Mouse (Mus musculus) kidney, embryonic 14.5 days (tissue): ENCODE measurements at regions not wholly inside any gene's neighbourhood (a gene's known extent, or its start where the extent isn't known, plus 50 kb on each side); places are given as distances from the start of the nearest gene placed in this dataset.

Source experiments
- ATAC-seq: fragments of 200-750 bp; cut with Nextera tagmentation; 2 replicates; pipeline ENCODE4 v1.8.0; 2017; ENCODE audit warnings: moderate number of reproducible peaks, mild to moderate bottlenecking, moderate TSS enrichment, moderate library complexity; ENCODE audit not compliant: low FRiP score, low TSS enrichment
- H3K27ac ChIP-seq: fragments of 300-500 bp; sonication (generic); 2 replicates; pipeline ENCODE4 v1.5.1; 2014; ENCODE audit warnings: low read depth, mild to moderate bottlenecking, low read length, moderate library complexity, mixed read lengths
- H3K27me3 ChIP-seq: fragments of 300-500 bp; sonication (generic); 2 replicates; pipeline ENCODE4 v1.6.1; 2014; ENCODE audit warnings: mild to moderate bottlenecking, low read length; ENCODE audit not compliant: control insufficient read depth, insufficient read depth
- H3K36me3 ChIP-seq: fragments of 300-500 bp; sonication (generic); 2 replicates; pipeline ENCODE4 v1.6.1; 2014; ENCODE audit warnings: low read length, mixed read lengths; ENCODE audit not compliant: control insufficient read depth, insufficient read depth
- H3K4me1 ChIP-seq: fragments of 300-500 bp; sonication (generic); 2 replicates; pipeline ENCODE4 v1.6.1; 2014; ENCODE audit warnings: low read length, mixed read lengths; ENCODE audit not compliant: control insufficient read depth, insufficient read depth
- H3K4me2 ChIP-seq: fragments of 300-500 bp; sonication (generic); replicated peaks from 2 replicates; pipeline ENCODE4 v1.6.1; 2014; ENCODE audit warnings: low read depth, mild to moderate bottlenecking, low read length
- H3K4me3 ChIP-seq: fragments of 300-500 bp; sonication (generic); 2 replicates; pipeline ENCODE4 v1.5.1; 2014; ENCODE audit warnings: mild to moderate bottlenecking, low read length
- H3K9ac ChIP-seq: fragments of 300-500 bp; sonication (generic); 2 replicates; pipeline ENCODE4 v1.6.1; 2014; ENCODE audit warnings: low read depth, mild to moderate bottlenecking, low read length, moderate library complexity
- H3K9me3 ChIP-seq: fragments of 300-500 bp; sonication (generic); 2 replicates; pipeline ENCODE4 v1.6.1; 2016; ENCODE audit warnings: low read length; ENCODE audit not compliant: control insufficient read depth
- WGBS: fragments of 180-500 bp; shearing (Covaris S2); extraction: QIAGEN DNeasy Blood & Tissue Kit; methylation state at CpG from one replicate; pipeline ENCODE4 v1.1.7; 2014; 5-methylcytosine and 5-hydroxymethylcytosine counted together

GRCm38 (mm10) chr8:116412703-116413102 is 92.1 kb upstream of the Dynlrb2 start:
- no peak for ATAC-seq
- Histone ChIP-seq H3K9ac (no peak overlapping the region), H3K27ac (no peak overlapping the region), H3K36me3 (no peaks in the 10 kb centered on the region), H3K4me1 (no peaks in the 10 kb centered on the region), H3K9me3 (no peaks in the 10 kb centered on the region), H3K27me3 (no peaks in the 10 kb centered on the region), H3K4me3 (no peak overlapping the region), H3K4me2 (no peak overlapping the region)
- WGBS, result 35% methylated on average over 12 of the region's 12 CpGs

- no peaks in the 10 kb centered on the region for H3K27me3 ChIP-seq
- no peak overlapping the region for H3K9ac ChIP-seq
- no peaks in the 10 kb centered on the region for H3K36me3 ChIP-seq
- WGBS, result 78% methylated on average over 5 of the region's 5 CpGs
- no peak overlapping the region for H3K4me3 ChIP-seq
- H3K27ac ChIP-seq, result no peak overlapping the region
- ATAC-seq, result no peak
- no peaks in the 10 kb centered on the region for H3K4me1 ChIP-seq
- no peaks in the 10 kb centered on the region for H3K9me3 ChIP-seq
- no peak overlapping the region for H3K4me2 ChIP-seq
Observed at GRCm38 (mm10) chr8:116410041-116410440, 94.7 kb upstream of the Dynlrb2 start.

GRCm38 (mm10) chr8:116409011-116409410 is 95.8 kb upstream of the Dynlrb2 start:
- Histone ChIP-seq H3K9ac (no peak overlapping the region), H3K4me1 (no peaks in the 10 kb centered on the region), H3K4me3 (no peak overlapping the region), H3K27me3 (no peaks in the 10 kb centered on the region), H3K27ac (no peak overlapping the region), H3K36me3 (no peaks in the 10 kb centered on the region), H3K4me2 (no peak overlapping the region), H3K9me3 (no peaks in the 10 kb centered on the region)
- ATAC-seq, result no peak
- WGBS, result 88% methylated on average over 6 of the region's 6 CpGs

- ATAC-seq, result no peak
- Histone ChIP-seq H3K36me3 (no peaks in the 10 kb centered on the region), H3K9me3 (no peaks in the 10 kb centered on the region)
Observed at GRCm38 (mm10) chr8:116404571-116404970, 100.2 kb upstream of the Dynlrb2 start.

GRCm38 (mm10) chr8:116403366-116403765 is 101.4 kb upstream of the Dynlrb2 start:
- WGBS, result 38% methylated on average over 5 of the region's 5 CpGs
- Histone ChIP-seq H3K9me3 (no peaks in the 10 kb centered on the region), H3K4me2 (no peak overlapping the region), H3K4me1 (no peaks in the 10 kb centered on the region), H3K4me3 (no peak overlapping the region), H3K9ac (no peak overlapping the region), H3K27me3 (no peaks in the 10 kb centered on the region), H3K36me3 (no peaks in the 10 kb centered on the region), H3K27ac (no peak overlapping the region)
- 0 out of 2 replicates have a peak, but pooled peaks have one; percentile 39 for ATAC-seq

More at GRCm38 (mm10) chr8:116404571-116404970, 100.2 kb upstream of the Dynlrb2 start:
- Histone ChIP-seq H3K27ac (no peak overlapping the region), H3K27me3 (no peaks in the 10 kb centered on the region), H3K4me2 (no peak overlapping the region), H3K4me1 (no peaks in the 10 kb centered on the region), H3K9ac (no peak overlapping the region), H3K4me3 (no peak overlapping the region)

GRCm38 (mm10) chr8:116399452-116399851 is 105.3 kb upstream of the Dynlrb2 start:
- Histone ChIP-seq H3K4me3 (no peak overlapping the region), H3K36me3 (no peaks in the 10 kb centered on the region), H3K27me3 (no peaks in the 10 kb centered on the region), H3K9me3 (peaks cover 7% of the 10 kb centered on the region; the same call in 1 of the 2 replicates), H3K9ac (no peak overlapping the region), H3K4me2 (no peak overlapping the region), H3K27ac (no peak overlapping the region), H3K4me1 (no peaks in the 10 kb centered on the region)
- ATAC-seq, result peak; percentile 35; the same call in 1 of the 2 replicates
- WGBS, result 50% methylated on average over 2 of the region's 2 CpGs

GRCm38 (mm10) chr8:116398565-116399205 is 106.1 kb upstream of the Dynlrb2 start:
- Histone ChIP-seq H3K27me3 (no peaks in the 10 kb centered on the region), H3K27ac (peak overlapping the region; percentile 11; the same call in 1 of the 2 replicates), H3K4me2 (no peak overlapping the region), H3K9ac (no peak overlapping the region), H3K4me1 (no peaks in the 10 kb centered on the region), H3K9me3 (peaks cover 7% of the 10 kb centered on the region; the same call in 1 of the 2 replicates), H3K4me3 (no peak overlapping the region), H3K36me3 (no peaks in the 10 kb centered on the region)
- 0 out of 2 replicates have a peak, but pooled peaks have one; percentile 62 for ATAC-seq
- 53% methylated on average over 11 of the region's 11 CpGs for WGBS

- Histone ChIP-seq H3K27me3 (no peaks in the 10 kb centered on the region), H3K36me3 (no peaks in the 10 kb centered on the region), H3K27ac (no peak overlapping the region), H3K4me1 (no peaks in the 10 kb centered on the region; the same call in 1 of the 2 replicates), H3K4me3 (no peak overlapping the region), H3K9me3 (no peaks in the 10 kb centered on the region), H3K4me2 (peak overlapping the region; percentile 17; the same call in 1 of the 2 replicates), H3K9ac (no peak overlapping the region)
- no peak for ATAC-seq
- WGBS, result 73% methylated on average over 23 of the region's 23 CpGs
Observed at GRCm38 (mm10) chr8:116385193-116385955, 119.4 kb upstream of the Dynlrb2 start.
